Mouse (Mus musculus) liver, embryonic 13.5 days (tissue): Measurements from ENCODE around the gene Prox1. TPM values are rescaled to one million over a fixed set of nuclear protein-coding genes. Genes with fewer than 3 reads are reported as not detected.

ENCODE experiments used
- ATAC-seq: fragments of 200-750 bp; cut with Nextera tagmentation; 2 replicates; pipeline ENCODE4 v1.8.0; 2017; ENCODE audit warnings: low read depth, mild to moderate bottlenecking, moderate number of reproducible peaks, moderate library complexity
- DNase-seq: peaks from one replicate; pipeline ENCODE4 v3.0.0; 2022
- H3K27ac ChIP-seq: fragments of 300-500 bp; sonication (generic); 2 replicates; pipeline ENCODE4 v1.5.1; 2015; ENCODE audit warnings: moderate library complexity, mild to moderate bottlenecking, inconsistent platforms
- H3K27me3 ChIP-seq: fragments of 300-500 bp; sonication (generic); 2 replicates; pipeline ENCODE4 v1.6.1; 2015; ENCODE audit warnings: mild to moderate bottlenecking, inconsistent platforms
- H3K36me3 ChIP-seq: fragments of 300-500 bp; sonication (generic); 2 replicates; pipeline ENCODE4 v1.6.1; 2015; ENCODE audit warnings: mild to moderate bottlenecking, inconsistent platforms
- H3K4me1 ChIP-seq: fragments of 300-500 bp; sonication (generic); replicated peaks from 2 replicates; pipeline ENCODE4 v1.6.1; 2015; ENCODE audit warnings: inconsistent platforms
- H3K4me2 ChIP-seq: fragments of 300-500 bp; sonication (generic); 2 replicates; pipeline ENCODE4 v1.6.1; 2015; ENCODE audit warnings: inconsistent platforms, mild to moderate bottlenecking, moderate library complexity
- H3K4me3 ChIP-seq: fragments of 300-500 bp; sonication (generic); replicated peaks from 2 replicates; pipeline ENCODE4 v1.5.1; 2015; ENCODE audit warnings: mild to moderate bottlenecking, inconsistent platforms
- H3K9ac ChIP-seq: fragments of 300-500 bp; sonication (generic); 2 replicates; pipeline ENCODE4 v1.6.1; 2015; ENCODE audit warnings: mild to moderate bottlenecking, inconsistent platforms
- H3K9me3 ChIP-seq: fragments of 300-500 bp; sonication (generic); replicated peaks from 2 replicates; pipeline ENCODE4 v1.6.1; 2016; ENCODE audit warnings: inconsistent platforms
- WGBS: fragments of 180-500 bp; shearing (Covaris S2); methylation state at CpG from one replicate; pipeline ENCODE4 v1.1.7; 2015; ENCODE audit not compliant: insufficient replicate concordance; 5-methylcytosine and 5-hydroxymethylcytosine counted together
- polyA plus RNA-seq: library from polyadenylated mRNA; unstranded; fragments of >200 nt; fragmentation: Nextera tagmentation; extraction: Ambion mirVana; gene quantifications from 2 replicates; pipeline ENCODE4 v1.2.1, GENCODE M21; 2015

The Prox1 gene
- polyA plus RNA-seq, 1 experiment from 2014 or later, result 4.1 TPM

- Histone ChIP-seq H3K4me3 (no peak overlapping the region), H3K36me3 (no peaks in the 10 kb centered on the region), H3K27ac (no peak overlapping the region), H3K27me3 (no peaks in the 10 kb centered on the region), H3K4me2 (no peak overlapping the region), H3K4me1 (no peaks in the 10 kb centered on the region), H3K9me3 (no peaks in the 10 kb centered on the region), H3K9ac (no peak overlapping the region)
- WGBS, result 67% methylated on average over 9 of the region's 9 CpGs
- DNase-seq (no peak), ATAC-seq (no peak)
Observed at GRCm38 (mm10) chr1:190143593-190143992, 26.9 kb downstream of the Prox1 start.

GRCm38 (mm10) chr1:190142584-190142983 is 27.9 kb downstream of the Prox1 start:
- H3K4me3 ChIP-seq, result no peak overlapping the region
- H3K4me2 ChIP-seq, result no peak overlapping the region
- H3K9ac ChIP-seq, result no peak overlapping the region
- no peak overlapping the region for H3K27ac ChIP-seq
- H3K4me1 ChIP-seq, result no peaks in the 10 kb centered on the region
- WGBS, result 39% methylated on average over 4 of the region's 4 CpGs
- no peak for ATAC-seq
- H3K9me3 ChIP-seq, result no peaks in the 10 kb centered on the region
- H3K36me3 ChIP-seq, result no peaks in the 10 kb centered on the region
- no peaks in the 10 kb centered on the region for H3K27me3 ChIP-seq
- no peak for DNase-seq

- Histone ChIP-seq H3K9ac (no peak overlapping the region), H3K4me2 (no peak overlapping the region)
Observed at GRCm38 (mm10) chr1:190140519-190140918, 30.0 kb downstream of the Prox1 start.

GRCm38 (mm10) chr1:190139711-190140405 is 30.7 kb downstream of the Prox1 start:
- H3K9me3 ChIP-seq, result no peaks in the 10 kb centered on the region
- DNase-seq (no peak), ATAC-seq (no peak)
- no peak overlapping the region for H3K4me2 ChIP-seq
- H3K4me1 ChIP-seq, result no peaks in the 10 kb centered on the region
- H3K36me3 ChIP-seq, result no peaks in the 10 kb centered on the region
- no peak overlapping the region for H3K9ac ChIP-seq
- 73% methylated on average over 13 of the region's 13 CpGs for WGBS
- H3K4me3 ChIP-seq, result no peak overlapping the region
- no peak overlapping the region for H3K27ac ChIP-seq
- H3K27me3 ChIP-seq, result no peaks in the 10 kb centered on the region

More at GRCm38 (mm10) chr1:190140519-190140918, 30.0 kb downstream of the Prox1 start:
- Histone ChIP-seq H3K9me3 (no peaks in the 10 kb centered on the region), H3K36me3 (no peaks in the 10 kb centered on the region), H3K4me3 (no peak overlapping the region), H3K27ac (no peak overlapping the region), H3K27me3 (no peaks in the 10 kb centered on the region), H3K4me1 (no peaks in the 10 kb centered on the region)
- no peak for DNase-seq
- WGBS, result 79% methylated on average over 6 of the region's 6 CpGs
- ATAC-seq, result no peak

GRCm38 (mm10) chr1:190137943-190138342 is 32.6 kb downstream of the Prox1 start:
- no peaks in the 10 kb centered on the region for H3K4me1 ChIP-seq
- no peaks in the 10 kb centered on the region for H3K27me3 ChIP-seq
- no peak for DNase-seq
- H3K36me3 ChIP-seq, result no peaks in the 10 kb centered on the region
- no peak for ATAC-seq
- no peaks in the 10 kb centered on the region for H3K9me3 ChIP-seq
- H3K4me2 ChIP-seq, result no peak overlapping the region
- no peak overlapping the region for H3K9ac ChIP-seq
- H3K27ac ChIP-seq, result no peak overlapping the region
- WGBS, result 78% methylated on average over 10 of the region's 10 CpGs
- no peak overlapping the region for H3K4me3 ChIP-seq

- ATAC-seq (no peak), DNase-seq (no peak)
- Histone ChIP-seq H3K4me2 (no peak overlapping the region), H3K9ac (no peak overlapping the region), H3K27ac (no peak overlapping the region), H3K27me3 (no peaks in the 10 kb centered on the region), H3K9me3 (no peaks in the 10 kb centered on the region), H3K4me1 (peaks cover 10% of the 10 kb centered on the region), H3K36me3 (no peaks in the 10 kb centered on the region), H3K4me3 (no peak overlapping the region)
- WGBS, result 60% methylated on average over 4 of the region's 4 CpGs
Observed at GRCm38 (mm10) chr1:190132897-190133296, 37.6 kb downstream of the Prox1 start.

- H3K36me3 ChIP-seq, result no peaks in the 10 kb centered on the region
- DNase-seq (no peak), ATAC-seq (no peak)
- no peak overlapping the region for H3K9ac ChIP-seq
- H3K9me3 ChIP-seq, result no peaks in the 10 kb centered on the region
- 32% methylated on average over 4 of the region's 4 CpGs for WGBS
- H3K4me3 ChIP-seq, result no peak overlapping the region
- H3K27me3 ChIP-seq, result no peaks in the 10 kb centered on the region
- H3K4me1 ChIP-seq, result peaks cover 11% of the 10 kb centered on the region
- H3K4me2 ChIP-seq, result no peak overlapping the region
- peak overlapping the region; percentile 57; the same call in 1 of the 2 replicates for H3K27ac ChIP-seq
Observed at GRCm38 (mm10) chr1:190130888-190131287, 39.6 kb downstream of the Prox1 start.

GRCm38 (mm10) chr1:190129553-190129952 is 41.0 kb downstream of the Prox1 start:
- WGBS, result 59% methylated on average over 7 of the region's 7 CpGs
- H3K9me3 ChIP-seq, result no peaks in the 10 kb centered on the region
- H3K9ac ChIP-seq, result no peak overlapping the region
- no peak overlapping the region for H3K4me3 ChIP-seq
- H3K27ac ChIP-seq, result no peak overlapping the region
- DNase-seq (no peak), ATAC-seq (peak; percentile 75)
- 0 out of 2 replicates have a peak, but pooled peaks cover 5% of the 10 kb centered on the region for H3K36me3 ChIP-seq
- peaks cover 18% of the 10 kb centered on the region for H3K4me1 ChIP-seq
- H3K27me3 ChIP-seq, result no peaks in the 10 kb centered on the region
- no peak overlapping the region for H3K4me2 ChIP-seq

GRCm38 (mm10) chr1:190128674-190129322 is 41.7 kb downstream of the Prox1 start:
- Histone ChIP-seq H3K4me3 (no peak overlapping the region), H3K27me3 (no peaks in the 10 kb centered on the region), H3K9ac (no peak overlapping the region), H3K27ac (no peak overlapping the region), H3K4me1 (peaks cover 18% of the 10 kb centered on the region), H3K4me2 (no peak overlapping the region), H3K36me3 (0 out of 2 replicates have a peak, but pooled peaks cover 5% of the 10 kb centered on the region), H3K9me3 (no peaks in the 10 kb centered on the region)
- no peak for ATAC-seq
- WGBS, result 58% methylated on average over 12 of the region's 12 CpGs
- DNase-seq, result no peak

- no peak for DNase-seq
- WGBS, result 55% methylated on average over 5 of the region's 5 CpGs
- H3K4me3 ChIP-seq, result no peak overlapping the region
Observed at GRCm38 (mm10) chr1:190127878-190128277, 42.6 kb downstream of the Prox1 start.

GRCm38 (mm10) chr1:190127163-190127795 is 43.2 kb downstream of the Prox1 start:
- no peak overlapping the region for H3K4me2 ChIP-seq
- ATAC-seq (no peak), DNase-seq (no peak)
- H3K4me1 ChIP-seq, result peaks cover 18% of the 10 kb centered on the region
- no peak overlapping the region for H3K9ac ChIP-seq
- H3K4me3 ChIP-seq, result no peak overlapping the region
- no peak overlapping the region for H3K27ac ChIP-seq
- no peaks in the 10 kb centered on the region for H3K27me3 ChIP-seq
- WGBS, result 49% methylated on average over 6 of the region's 6 CpGs
- H3K36me3 ChIP-seq, result 0 out of 2 replicates have a peak, but pooled peaks cover 5% of the 10 kb centered on the region
- no peaks in the 10 kb centered on the region for H3K9me3 ChIP-seq

More at GRCm38 (mm10) chr1:190127878-190128277, 42.6 kb downstream of the Prox1 start:
- H3K27me3 ChIP-seq, result no peaks in the 10 kb centered on the region
- H3K9me3 ChIP-seq, result no peaks in the 10 kb centered on the region
- no peak overlapping the region for H3K27ac ChIP-seq
- H3K9ac ChIP-seq, result no peak overlapping the region
- H3K36me3 ChIP-seq, result 0 out of 2 replicates have a peak, but pooled peaks cover 5% of the 10 kb centered on the region
- H3K4me1 ChIP-seq, result peaks cover 18% of the 10 kb centered on the region
- H3K4me2 ChIP-seq, result no peak overlapping the region
- ATAC-seq, result no peak
